Comparison of ENCODE assay signal across 7 mouse cellular contexts in the genomic region with DNA sequence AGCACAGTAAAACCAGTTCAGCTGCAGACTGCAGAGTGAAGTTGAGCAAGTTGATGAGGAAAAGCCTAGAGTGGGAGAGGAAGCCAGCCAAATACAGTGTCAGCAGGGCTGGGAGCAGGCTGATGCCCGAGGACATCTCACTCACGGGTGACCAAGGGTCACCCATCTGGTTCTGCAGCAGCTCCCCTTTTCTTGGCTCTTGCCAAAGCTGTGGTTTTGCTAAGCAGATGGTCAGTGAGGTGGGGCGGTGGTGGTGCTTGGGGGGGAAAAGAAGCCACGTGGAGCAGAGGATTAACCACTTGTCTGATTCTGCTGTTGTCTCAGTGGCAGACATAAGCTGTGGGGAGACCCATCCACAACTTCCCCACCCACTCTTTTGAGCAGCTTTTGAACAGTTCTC. TPM values are rescaled to one million over a fixed set of nuclear protein-coding genes. Genes with fewer than 3 reads are reported as not detected.
A peak's percentile ranks its signal among the peaks of the same experiment; 100 is the strongest.
DNase-seq lines count a peak whose midpoint lies in the region; ATAC-seq and TF ChIP-seq lines count a peak whose summit lies in the region.

No protein-coding gene starts in this region.

- DNase-seq in kidney, postnatal 14 days, result peak; percentile 38
- no peak for DNase-seq in kidney, adult 18-20 months
- DNase-seq in NIH3T3 (ENCODE audit: low read depth), result peak; percentile 82
- no peak for DNase-seq in left cerebral cortex, adult 2 months (ENCODE audit: extremely low spot score in 1 of 2, low spot score in 2 of 2)

- no peaks in the 10 kb centered on the region for H3K36me3 ChIP-seq in hindbrain, embryonic 16.5 days (ENCODE audit: control insufficient read depth, insufficient read depth, low read length)
- H3K36me3 ChIP-seq in stomach, embryonic 15.5 days, result no peaks in the 10 kb centered on the region

- WGBS in hindbrain, embryonic 16.5 days, result 22% methylated on average over 4 of the region's 4 CpGs
- 20% methylated on average over 4 of the region's 4 CpGs for WGBS in stomach, embryonic 15.5 days

- no peak overlapping the region for H3K4me2 ChIP-seq in hindbrain, embryonic 16.5 days (ENCODE audit: low read length)
- H3K4me2 ChIP-seq in stomach, embryonic 15.5 days, result no peak overlapping the region

- H3K27ac ChIP-seq in bone marrow macrophage, adult 2 months (ENCODE audit: insufficient read depth, low read depth, low read length), result peak overlapping the region; percentile 76
- H3K27ac ChIP-seq in hindbrain, embryonic 16.5 days (ENCODE audit: low read depth, low read length), result no peak overlapping the region
- no peak overlapping the region; the same call in 1 of the 2 replicates for H3K27ac ChIP-seq in stomach, embryonic 15.5 days
- no peak overlapping the region for H3K27ac ChIP-seq in left cerebral cortex, adult 2 months

- no peak overlapping the region for H3K4me3 ChIP-seq in bone marrow macrophage, adult 2 months (ENCODE audit: insufficient read depth, low read length)
- H3K4me3 ChIP-seq in hindbrain, embryonic 16.5 days (ENCODE audit: low read length), result no peak overlapping the region
- H3K4me3 ChIP-seq in stomach, embryonic 15.5 days (replicated peaks), result no peak overlapping the region
- H3K4me3 ChIP-seq in left cerebral cortex, adult 2 months, result no peak overlapping the region

- intact Hi-C loops in left cerebral cortex, adult 2 months (cut with DNase I), result no loop called here

- H3K4me1 ChIP-seq in bone marrow macrophage, adult 2 months (ENCODE audit: control insufficient read depth, insufficient read depth, low read length), result peaks cover 42% of the 10 kb centered on the region
- H3K4me1 ChIP-seq in hindbrain, embryonic 16.5 days (ENCODE audit: control insufficient read depth, insufficient read depth, low read depth, low read length), result peaks cover 16% of the 10 kb centered on the region
- H3K4me1 ChIP-seq in stomach, embryonic 15.5 days, result peaks cover 25% of the 10 kb centered on the region

- peak; percentile 58; the same call in 1 of the 2 replicates for ATAC-seq in hindbrain, embryonic 16.5 days
- ATAC-seq in stomach, embryonic 15.5 days (ENCODE audit: insufficient read depth, low FRiP score, low read depth), result peak; percentile 47; the same call in 1 of the 2 replicates

- no peak overlapping the region for H3K9ac ChIP-seq in hindbrain, embryonic 16.5 days (ENCODE audit: low read depth, low read length)
- no peak overlapping the region for H3K9ac ChIP-seq in stomach, embryonic 15.5 days

- no peak for TF ChIP-seq POLR2A in bone marrow macrophage, adult 2 months (IDR thresholded peaks at IDR 0.05; ENCODE audit: borderline replicate concordance, low read depth, low read length)

- H3K9me3 ChIP-seq in hindbrain, embryonic 16.5 days (ENCODE audit: control insufficient read depth, low read length), result no peaks in the 10 kb centered on the region
- H3K9me3 ChIP-seq in stomach, embryonic 15.5 days, result no peaks in the 10 kb centered on the region

- no peaks in the 10 kb centered on the region for H3K27me3 ChIP-seq in hindbrain, embryonic 16.5 days (replicated peaks; ENCODE audit: control insufficient read depth, insufficient read depth, low read length)
- H3K27me3 ChIP-seq in stomach, embryonic 15.5 days (replicated peaks), result no peaks in the 10 kb centered on the region

- TF ChIP-seq CTCF in bone marrow macrophage, adult 2 months (IDR thresholded peaks at IDR 0.05; ENCODE audit: low read depth, low read length), result no peak
- no peak for TF ChIP-seq CTCF in left cerebral cortex, adult 2 months (IDR thresholded peaks at IDR 0.05)

RNA-seq across cellular contexts. Expression of gene Osbpl2, which starts 7.1 kb away (rescaled TPM):
- 21.3 and 25.0 TPM in 2 replicates for polyA plus RNA-seq in bone marrow macrophage, adult 2 months (2012; ENCODE audit: insufficient read depth, insufficient read length, missing spikeins)
- 70.5 and 72.8 TPM in 2 replicates for polyA plus RNA-seq in hindbrain, embryonic 16.5 days (2015; fragmentation: Nextera tagmentation; extraction: Ambion mirVana)
- polyA plus RNA-seq in stomach, embryonic 15.5 days (2015; fragmentation: Nextera tagmentation; extraction: Ambion mirVana), result 34.2 and 37.3 TPM in 2 replicates
- total RNA-seq in left cerebral cortex, adult 2 months (2021), result 10 to 100 TPM; 46.2 to 50.6 TPM

RNA-seq across cellular contexts. Expression of gene Hrh3, which starts 21.9 kb away (rescaled TPM):
- not detected in 2 replicates for polyA plus RNA-seq in bone marrow macrophage, adult 2 months (2012; ENCODE audit: insufficient read depth, insufficient read length, missing spikeins)
- polyA plus RNA-seq in hindbrain, embryonic 16.5 days (2015; fragmentation: Nextera tagmentation; extraction: Ambion mirVana), result 2.1 and 2.7 TPM in 2 replicates
- 0.08 and 0.18 TPM in 2 replicates for polyA plus RNA-seq in stomach, embryonic 15.5 days (2015; fragmentation: Nextera tagmentation; extraction: Ambion mirVana)
- total RNA-seq in left cerebral cortex, adult 2 months (2021), result 10 to 100 TPM; 84.3 to 85.7 TPM

RNA-seq across cellular contexts. Expression of gene Adrm1, which starts 45.1 kb away (rescaled TPM):
- polyA plus RNA-seq in bone marrow macrophage, adult 2 months (2012; ENCODE audit: insufficient read depth, insufficient read length, missing spikeins), result 62.1 and 71.4 TPM in 2 replicates
- 193 and 201 TPM in 2 replicates for polyA plus RNA-seq in hindbrain, embryonic 16.5 days (2015; fragmentation: Nextera tagmentation; extraction: Ambion mirVana)
- 141 and 172 TPM in 2 replicates for polyA plus RNA-seq in stomach, embryonic 15.5 days (2015; fragmentation: Nextera tagmentation; extraction: Ambion mirVana)
- 100 to 1,000 TPM in 1 of 2 experiments, 10 to 100 TPM in 1; 96.4 to 101 TPM for total RNA-seq in left cerebral cortex, adult 2 months (2021)

RNA-seq across cellular contexts. Expression of gene Mtg2, which starts 55.8 kb away (rescaled TPM):
- 10.3 and 11.7 TPM in 2 replicates for polyA plus RNA-seq in bone marrow macrophage, adult 2 months (2012; ENCODE audit: insufficient read depth, insufficient read length, missing spikeins)
- polyA plus RNA-seq in hindbrain, embryonic 16.5 days (2015; fragmentation: Nextera tagmentation; extraction: Ambion mirVana), result 33.1 and 33.2 TPM in 2 replicates
- 25.2 and 25.9 TPM in 2 replicates for polyA plus RNA-seq in stomach, embryonic 15.5 days (2015; fragmentation: Nextera tagmentation; extraction: Ambion mirVana)
- 10 to 100 TPM; 15.6 to 18.4 TPM for total RNA-seq in left cerebral cortex, adult 2 months (2021)

Comparison
In these comparisons a context has a peak if more than half of its experiments do, and no peak if none do; other contexts are left out.
1. DNase-seq: peak in kidney, postnatal 14 days (single experiment) and NIH3T3 (single experiment); none in kidney, adult 18-20 months (single experiment) and left cerebral cortex, adult 2 months (0 of 2).